Mouse (Mus musculus) gastrocnemius, adult 8-10 months (tissue): Measurements from ENCODE around the gene Gm2026. TPM values are rescaled to one million over a fixed set of nuclear protein-coding genes. Genes with fewer than 3 reads are reported as not detected.
"Not testable (repeated sequence)": the region's sequence is repeated elsewhere in the genome, so short reads cannot be mapped to it uniquely, and the experiment has no call there.

Experiments used
- DNase-seq, 2 experiments: peaks; one replicate each; pipeline ENCODE4 v3.0.0; 2022; ENCODE audit warnings: low spot score in 2 of 2
- total RNA-seq, 4 experiments: library from RNA; stranded (reverse); gene quantifications; 2 replicates each; pipeline ENCODE4 v1.2.4; 2022

Gene Gm2026
- 10 to 100 TPM; 19.9 to 27.3 (median 21.7) TPM for total RNA-seq

- DNase-seq = not testable (repeated sequence)
Observed at GRCm38 (mm10) chr2:175965031-175965430, at the start of gene Gm2026. TSS of gene Gm2026 (plus strand) at chr2:175965331.

GRCm38 (mm10) chr2:175931000-175931399 is 34.1 kb upstream of the Gm2026 start, which contains the start of gene Zfp966:
TSS of gene Zfp966 (minus strand) at chr2:175931100.
- DNase-seq = not testable (repeated sequence)

Other genes starting within 250 kb of the Gm2026 start
- gene Gm2007, start 223.8 kb upstream of the Gm2026 start, total RNA-seq = not detected
- gene Gm14288, start 164.2 kb upstream of the Gm2026 start, total RNA-seq = 10 to 100 TPM in 2 of 4 experiments, 1 to 10 TPM in 2; 1.4 to 13.3 (median 10.3) TPM
- 10 to 100 TPM; 10.5 to 18.2 (median 15.5) TPM for gene Gm6710, start 96.1 kb upstream of the Gm2026 start, total RNA-seq
- 1 to 10 TPM; 5.4 to 6.6 (median 5.6) TPM for gene Zfp966, start 34.2 kb upstream of the Gm2026 start, total RNA-seq
- gene Gm2004, start 184.5 kb downstream of the Gm2026 start, total RNA-seq = 1 to 10 TPM in 1 of 4 experiments, under 1 TPM in 1, not detected in 2; 0.70 to 8.0 TPM